Mouse (Mus musculus) liver, embryonic 13.5 days (tissue): ENCODE results near the gene Tpcn1. TPM values are rescaled to one million over a fixed set of nuclear protein-coding genes. Genes with fewer than 3 reads are reported as not detected.

ENCODE experiments used
- ATAC-seq: fragments of 200-750 bp; cut with Nextera tagmentation; 2 replicates; pipeline ENCODE4 v1.8.0; 2017; ENCODE audit warnings: low read depth, mild to moderate bottlenecking, moderate number of reproducible peaks, moderate library complexity
- DNase-seq: peaks from one replicate; pipeline ENCODE4 v3.0.0; 2022
- H3K27ac ChIP-seq: fragments of 300-500 bp; sonication (generic); 2 replicates; pipeline ENCODE4 v1.5.1; 2015; ENCODE audit warnings: moderate library complexity, mild to moderate bottlenecking, inconsistent platforms
- H3K27me3 ChIP-seq: fragments of 300-500 bp; sonication (generic); 2 replicates; pipeline ENCODE4 v1.6.1; 2015; ENCODE audit warnings: mild to moderate bottlenecking, inconsistent platforms
- H3K36me3 ChIP-seq: fragments of 300-500 bp; sonication (generic); 2 replicates; pipeline ENCODE4 v1.6.1; 2015; ENCODE audit warnings: mild to moderate bottlenecking, inconsistent platforms
- H3K4me1 ChIP-seq: fragments of 300-500 bp; sonication (generic); replicated peaks from 2 replicates; pipeline ENCODE4 v1.6.1; 2015; ENCODE audit warnings: inconsistent platforms
- H3K4me2 ChIP-seq: fragments of 300-500 bp; sonication (generic); 2 replicates; pipeline ENCODE4 v1.6.1; 2015; ENCODE audit warnings: inconsistent platforms, mild to moderate bottlenecking, moderate library complexity
- H3K4me3 ChIP-seq: fragments of 300-500 bp; sonication (generic); replicated peaks from 2 replicates; pipeline ENCODE4 v1.5.1; 2015; ENCODE audit warnings: mild to moderate bottlenecking, inconsistent platforms
- H3K9ac ChIP-seq: fragments of 300-500 bp; sonication (generic); 2 replicates; pipeline ENCODE4 v1.6.1; 2015; ENCODE audit warnings: mild to moderate bottlenecking, inconsistent platforms
- H3K9me3 ChIP-seq: fragments of 300-500 bp; sonication (generic); replicated peaks from 2 replicates; pipeline ENCODE4 v1.6.1; 2016; ENCODE audit warnings: inconsistent platforms
- WGBS: fragments of 180-500 bp; shearing (Covaris S2); methylation state at CpG from one replicate; pipeline ENCODE4 v1.1.7; 2015; ENCODE audit not compliant: insufficient replicate concordance; 5-methylcytosine and 5-hydroxymethylcytosine counted together
- polyA plus RNA-seq: library from polyadenylated mRNA; unstranded; fragments of >200 nt; fragmentation: Nextera tagmentation; extraction: Ambion mirVana; gene quantifications from 2 replicates; pipeline ENCODE4 v1.2.1, GENCODE M21; 2015

Gene Tpcn1
- polyA plus RNA-seq, 1 experiment from 2014 or later: 22.7 TPM

DNA sequence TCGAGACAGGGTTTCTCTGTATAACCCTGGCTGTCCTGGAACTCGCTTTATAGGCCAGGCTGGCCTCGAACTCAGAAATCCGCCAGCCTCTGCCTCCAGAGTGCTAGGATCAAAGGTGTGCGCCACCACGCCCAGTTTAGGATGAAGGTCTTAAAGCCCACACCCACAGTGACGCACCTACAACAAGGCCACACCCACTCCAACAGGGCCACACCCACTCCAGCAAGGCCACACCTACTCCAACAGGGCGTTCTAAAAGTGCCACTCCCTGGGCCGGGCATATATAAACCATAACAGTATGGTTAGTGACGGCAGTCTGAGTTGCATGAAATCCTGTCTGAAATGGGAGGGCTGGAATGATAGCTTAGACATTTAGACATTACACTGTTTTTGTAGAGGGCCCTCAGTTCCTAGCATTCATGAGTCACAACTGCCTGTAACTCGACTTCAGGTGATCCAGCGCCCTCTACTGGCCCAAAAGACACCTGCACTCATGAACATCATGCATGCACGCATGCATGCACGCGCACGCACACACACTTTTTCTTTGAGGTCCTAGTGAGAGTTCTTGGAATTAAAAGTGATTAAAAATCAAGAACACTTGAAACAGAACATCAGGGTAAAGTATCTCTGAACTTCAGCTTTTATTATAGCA lies 2.0 kb upstream of the Tpcn1 start:
- H3K27ac ChIP-seq: peak overlapping the region; percentile 35
- peak; percentile 60 for DNase-seq
- peaks cover 3% of the 10 kb centered on the region for H3K9me3 ChIP-seq
- H3K9ac ChIP-seq: no peak overlapping the region
- no peak overlapping the region for H3K4me3 ChIP-seq
- peaks cover 53% of the 10 kb centered on the region for H3K4me1 ChIP-seq
- WGBS: 68% methylated on average over 16 of the region's 16 CpGs
- ATAC-seq: no peak
- H3K4me2 ChIP-seq: no peak overlapping the region
- no peaks in the 10 kb centered on the region for H3K27me3 ChIP-seq
- peaks cover under 1% of the 10 kb centered on the region; the same call in 1 of the 2 replicates for H3K36me3 ChIP-seq

DNA sequence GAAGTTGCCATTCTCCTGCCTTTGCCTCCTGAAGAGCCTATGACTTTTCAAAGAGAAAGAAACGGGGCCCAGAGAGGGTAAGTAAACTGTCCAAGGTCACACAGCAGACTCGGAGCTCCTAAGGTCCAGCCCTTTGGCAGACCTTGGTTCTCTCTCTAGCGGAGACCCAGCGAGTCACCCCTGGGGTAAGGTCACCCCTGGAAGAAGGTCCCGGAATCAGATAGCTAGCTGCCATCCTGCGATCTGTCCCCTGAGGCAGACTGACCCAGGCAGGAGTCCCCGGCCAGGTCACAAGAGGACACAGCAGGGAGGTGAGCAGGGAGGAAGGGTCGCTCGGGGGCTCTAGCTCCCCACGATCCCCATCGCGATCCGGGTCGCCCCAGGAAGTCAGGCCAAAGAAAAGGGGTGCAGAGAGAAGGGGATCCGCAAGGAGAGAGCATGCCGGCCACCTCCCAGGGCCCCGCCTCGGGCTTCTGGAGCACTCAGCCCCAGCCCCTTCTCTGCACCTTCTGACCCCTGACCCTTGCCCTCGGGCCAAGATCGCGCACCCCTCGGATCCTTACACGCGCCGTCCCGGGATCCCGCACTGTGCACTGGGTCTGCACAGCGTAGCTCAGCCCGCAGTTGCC lies 419 bp downstream of the Tpcn1 start:
- Histone ChIP-seq H3K9ac (peak overlapping the region; percentile 98), H3K27ac (peak overlapping the region; percentile 97), H3K4me1 (peaks cover 72% of the 10 kb centered on the region), H3K27me3 (no peaks in the 10 kb centered on the region), H3K4me2 (peak overlapping the region; percentile 83), H3K36me3 (peaks cover 25% of the 10 kb centered on the region), H3K4me3 (peak overlapping the region; percentile 91), H3K9me3 (peaks cover 3% of the 10 kb centered on the region)
- DNase-seq: no peak
- under 1% methylated on average over 29 of the region's 29 CpGs for WGBS
- peak; percentile 46 for ATAC-seq

- H3K4me1 ChIP-seq: peaks cover 74% of the 10 kb centered on the region
- no peaks in the 10 kb centered on the region for H3K27me3 ChIP-seq
- H3K36me3 ChIP-seq: peaks cover 30% of the 10 kb centered on the region
- peak overlapping the region; percentile 91 for H3K4me3 ChIP-seq
- ATAC-seq (peak; percentile 68), DNase-seq (peak; percentile 60)
- peak overlapping the region; percentile 98 for H3K9ac ChIP-seq
- H3K27ac ChIP-seq: peak overlapping the region; percentile 97
- 4% methylated on average over 9 of the region's 9 CpGs for WGBS
- H3K4me2 ChIP-seq: peak overlapping the region; percentile 83
- peaks cover 2% of the 10 kb centered on the region for H3K9me3 ChIP-seq
These were observed 902 bp downstream of the Tpcn1 start for GRCm38 (mm10) chr5:120587616-120587926.

DNA sequence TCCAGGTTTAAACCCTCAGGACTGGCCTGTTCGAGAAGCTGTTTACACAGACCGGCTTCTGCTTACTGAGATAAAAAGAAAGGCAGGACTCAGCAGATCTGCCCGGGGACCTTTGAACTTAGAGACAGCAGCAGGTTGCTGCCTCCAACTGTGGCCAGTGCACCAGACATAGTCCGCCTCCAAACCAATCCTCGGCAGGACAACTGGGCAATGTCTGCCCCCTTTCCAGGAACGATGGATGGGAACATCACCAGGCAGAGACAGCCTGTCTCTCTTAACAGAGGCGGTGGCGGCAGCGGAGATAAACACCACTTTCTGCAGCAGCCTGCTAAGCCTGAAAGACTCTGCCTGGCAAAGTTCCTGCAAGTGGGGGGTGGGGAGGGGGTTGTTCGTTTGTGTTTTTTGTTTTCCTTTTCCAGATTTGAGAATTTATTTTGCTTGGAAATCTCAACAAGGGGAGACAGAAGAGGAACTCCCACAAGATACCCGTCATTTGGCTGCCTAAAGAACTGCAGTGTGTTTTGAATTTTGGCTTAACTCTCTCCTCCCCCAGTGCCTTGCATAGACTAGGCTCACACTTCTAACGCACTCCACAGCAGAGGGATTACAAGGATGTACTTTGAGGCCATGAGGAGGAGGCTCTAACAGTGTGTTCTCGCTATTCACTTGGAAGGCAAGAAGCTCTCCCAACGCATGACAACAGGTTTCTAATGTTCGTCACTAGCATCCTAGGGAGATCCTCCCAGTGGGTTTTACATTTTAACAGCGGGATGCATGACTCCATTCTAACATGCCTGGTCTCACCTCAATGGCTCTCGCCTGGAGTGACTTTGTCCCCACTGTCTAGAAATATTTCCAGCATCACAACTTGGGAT lies 1.5 kb downstream of the Tpcn1 start:
- Histone ChIP-seq H3K36me3 (peaks cover 36% of the 10 kb centered on the region), H3K4me2 (peak overlapping the region; percentile 83), H3K9me3 (no peaks in the 10 kb centered on the region; the same call in none of the 2 replicates), H3K9ac (peak overlapping the region; percentile 98), H3K27me3 (no peaks in the 10 kb centered on the region), H3K4me3 (peak overlapping the region; percentile 91), H3K4me1 (peaks cover 79% of the 10 kb centered on the region), H3K27ac (peak overlapping the region; percentile 97)
- ATAC-seq: peak; percentile 58
- WGBS: 6% methylated on average over 17 of the region's 17 CpGs
- peak; percentile 69 for DNase-seq

DNA sequence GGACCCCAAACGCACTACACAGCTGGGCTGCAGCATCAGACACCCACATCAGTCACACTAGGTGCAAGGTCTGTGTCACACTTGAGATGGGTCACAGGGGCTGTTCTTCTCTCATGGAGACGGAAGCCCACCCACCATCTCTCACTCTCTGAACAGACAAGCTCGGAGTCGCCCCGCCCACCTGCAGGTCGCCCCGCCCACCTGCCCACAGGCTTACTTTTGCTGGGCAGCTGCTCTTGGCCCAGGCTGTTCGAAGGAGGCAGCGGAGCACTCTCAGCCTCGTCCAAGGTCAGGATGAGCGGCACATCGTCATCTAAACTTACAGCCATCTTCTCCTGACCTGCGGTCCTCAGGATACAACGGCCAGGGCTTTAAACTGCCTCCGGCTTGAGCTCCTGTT lies 3.5 kb downstream of the Tpcn1 start:
- Histone ChIP-seq H3K36me3 (peaks cover 56% of the 10 kb centered on the region), H3K27ac (peak overlapping the region; percentile 66), H3K9ac (no peak overlapping the region), H3K4me1 (peaks cover 82% of the 10 kb centered on the region), H3K27me3 (no peaks in the 10 kb centered on the region), H3K4me2 (peak overlapping the region; percentile 28), H3K9me3 (no peaks in the 10 kb centered on the region), H3K4me3 (no peak overlapping the region)
- no peak for ATAC-seq
- no peak for DNase-seq
- WGBS: 64% methylated on average over 15 of the region's 15 CpGs

DNA sequence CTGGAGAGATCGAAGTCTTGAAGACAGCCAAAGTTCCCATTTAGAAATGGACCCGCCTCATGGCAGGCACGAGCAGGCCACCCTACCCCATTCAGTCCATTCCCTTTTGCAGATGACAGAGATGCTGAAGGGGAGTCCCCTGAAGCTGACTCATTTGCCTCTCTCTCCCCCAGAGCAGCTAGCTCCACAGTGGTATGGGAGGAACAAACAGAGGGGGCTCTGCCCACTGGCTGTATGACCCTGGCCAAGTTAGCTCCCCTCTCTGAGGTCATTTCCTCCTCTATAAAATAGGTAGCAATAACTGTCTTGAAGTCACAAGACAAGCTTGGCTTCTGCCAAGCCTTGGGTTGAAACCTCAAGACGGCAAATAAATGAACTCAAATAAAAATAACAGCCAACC lies 5.0 kb downstream of the Tpcn1 start:
- H3K4me2 ChIP-seq: no peak overlapping the region
- H3K9me3 ChIP-seq: no peaks in the 10 kb centered on the region
- H3K4me3 ChIP-seq: no peak overlapping the region
- peaks cover 85% of the 10 kb centered on the region for H3K4me1 ChIP-seq
- 88% methylated on average over 4 of the region's 4 CpGs for WGBS
- H3K27me3 ChIP-seq: no peaks in the 10 kb centered on the region
- peaks cover 65% of the 10 kb centered on the region for H3K36me3 ChIP-seq
- DNase-seq: no peak
- peak overlapping the region; percentile 53 for H3K27ac ChIP-seq
- ATAC-seq: no peak
- H3K9ac ChIP-seq: 0 out of 2 replicates have a peak overlapping the region, but pooled peaks have one; percentile 13

DNA sequence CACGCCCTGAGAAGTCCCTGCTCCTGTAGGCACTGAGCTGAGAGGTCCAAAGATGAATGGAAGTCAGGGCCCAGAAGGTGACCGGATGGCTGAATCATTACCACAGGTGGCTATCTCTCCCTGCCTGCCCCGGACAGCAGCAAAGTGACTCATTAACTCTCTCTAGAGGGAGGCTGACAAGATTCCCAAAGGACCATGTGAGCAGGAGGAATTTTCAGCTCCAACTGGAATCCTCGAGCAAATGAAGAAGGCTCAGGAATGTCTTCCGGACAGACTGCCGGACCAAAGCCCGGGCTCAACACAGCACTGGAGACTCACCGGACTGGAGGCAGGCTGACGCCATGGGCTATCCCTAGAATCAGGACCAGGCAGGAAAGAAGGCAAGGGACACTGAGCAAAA lies 6.5 kb downstream of the Tpcn1 start:
- no peak overlapping the region for H3K4me2 ChIP-seq
- no peaks in the 10 kb centered on the region for H3K27me3 ChIP-seq
- peaks cover 90% of the 10 kb centered on the region for H3K4me1 ChIP-seq
- no peak overlapping the region for H3K9ac ChIP-seq
- no peaks in the 10 kb centered on the region for H3K9me3 ChIP-seq
- 79% methylated on average over 9 of the region's 9 CpGs for WGBS
- H3K36me3 ChIP-seq: peaks cover 67% of the 10 kb centered on the region
- H3K27ac ChIP-seq: peak overlapping the region; percentile 37
- DNase-seq (no peak), ATAC-seq (no peak)
- no peak overlapping the region for H3K4me3 ChIP-seq

- H3K4me1 ChIP-seq: peaks cover 91% of the 10 kb centered on the region
- 90% methylated on average over 26 of the region's 26 CpGs for WGBS
- peaks cover 66% of the 10 kb centered on the region for H3K36me3 ChIP-seq
- no peaks in the 10 kb centered on the region for H3K9me3 ChIP-seq
- H3K27ac ChIP-seq: peak overlapping the region; percentile 99
- no peak for DNase-seq
- no peak overlapping the region for H3K4me2 ChIP-seq
- ATAC-seq: no peak
- H3K9ac ChIP-seq: no peak overlapping the region
- no peaks in the 10 kb centered on the region for H3K27me3 ChIP-seq
- H3K4me3 ChIP-seq: no peak overlapping the region
These were observed 8.4 kb downstream of the Tpcn1 start for GRCm38 (mm10) chr5:120579898-120580626.

DNA sequence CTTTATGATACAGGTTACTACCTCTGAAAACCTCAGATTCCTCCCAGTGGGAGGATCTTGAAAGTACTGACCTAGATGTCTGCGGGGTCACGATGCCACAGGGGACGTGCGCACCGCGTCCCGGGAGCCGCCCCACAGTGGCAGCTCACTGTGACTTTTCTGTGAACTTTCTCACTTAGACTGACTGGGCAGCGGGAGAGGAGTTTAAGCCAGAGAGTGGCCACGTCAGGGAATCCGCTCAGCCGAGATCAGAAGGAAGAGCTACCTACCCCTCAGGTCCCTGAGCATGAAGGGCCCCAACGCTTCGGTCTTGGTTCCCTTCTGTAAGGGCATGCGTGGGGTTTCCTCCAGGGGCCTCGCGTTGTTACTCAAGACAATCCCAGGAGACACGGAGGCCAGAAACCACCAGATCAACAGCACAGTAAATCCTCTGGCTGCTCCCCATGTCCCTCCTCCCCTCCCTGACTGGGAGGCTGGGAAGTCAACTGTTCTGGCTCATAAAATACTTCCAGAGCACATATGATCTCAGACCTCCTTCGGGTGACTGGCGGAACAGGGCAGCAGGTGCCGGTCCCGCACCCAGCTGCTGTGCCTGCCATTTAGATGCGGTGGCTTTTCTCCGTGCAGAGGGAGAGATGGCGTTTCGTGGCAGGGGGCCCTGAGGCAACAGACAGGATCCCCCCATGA lies 9.1 kb downstream of the Tpcn1 start:
- H3K36me3 ChIP-seq: peaks cover 66% of the 10 kb centered on the region
- H3K4me3 ChIP-seq: peak overlapping the region; percentile 43
- peak overlapping the region; percentile 99 for H3K27ac ChIP-seq
- H3K4me2 ChIP-seq: peak overlapping the region; percentile 73
- no peaks in the 10 kb centered on the region for H3K9me3 ChIP-seq
- 56% methylated on average over 26 of the region's 26 CpGs for WGBS
- peaks cover 91% of the 10 kb centered on the region for H3K4me1 ChIP-seq
- no peaks in the 10 kb centered on the region for H3K27me3 ChIP-seq
- no peak for DNase-seq
- ATAC-seq: no peak
- H3K9ac ChIP-seq: peak overlapping the region; percentile 76

- H3K9me3 ChIP-seq: no peaks in the 10 kb centered on the region
- H3K36me3 ChIP-seq: peaks cover 61% of the 10 kb centered on the region
- 35% methylated on average over 12 of the region's 12 CpGs for WGBS
- DNase-seq (no peak), ATAC-seq (peak; percentile 23)
- peak overlapping the region; percentile 73 for H3K4me2 ChIP-seq
- peak overlapping the region; percentile 76 for H3K9ac ChIP-seq
- peaks cover 86% of the 10 kb centered on the region for H3K4me1 ChIP-seq
- peak overlapping the region; percentile 43 for H3K4me3 ChIP-seq
- peak overlapping the region; percentile 99 for H3K27ac ChIP-seq
- H3K27me3 ChIP-seq: no peaks in the 10 kb centered on the region
These were observed 9.9 kb downstream of the Tpcn1 start for GRCm38 (mm10) chr5:120578504-120579081.
